In genomic region chrX:52987905-52988783, GRCm38 (mm10) we compare ENCODE assay signal across 8 mouse cellular contexts. TPM values are rescaled to one million over a fixed set of nuclear protein-coding genes. Genes with fewer than 3 reads are reported as not detected.
A peak's percentile ranks its signal among the peaks of the same experiment; 100 is the strongest.
DNase-seq lines count a peak whose midpoint lies in the region; ATAC-seq lines count a peak whose summit lies in the region.

Gene Hprt, plus strand, starts transcription at chrX:52988137.

- peak; percentile 92 for ATAC-seq in intestine, embryonic 14.5 days (replicated peaks; ENCODE audit: low FRiP score, low TSS enrichment, low read depth)

- no peaks in the 10 kb centered on the region for H3K27me3 ChIP-seq in intestine, embryonic 14.5 days (replicated peaks; ENCODE audit: control insufficient read depth, insufficient read depth, low read length)

- peak within 1 kb of the TSS; percentile 81 for H3K9ac ChIP-seq in intestine, embryonic 14.5 days (ENCODE audit: low read length)

- peak within 1 kb of the TSS; percentile 58 for H3K4me3 ChIP-seq in intestine, embryonic 14.5 days (ENCODE audit: low read depth, low read length)

- H3K36me3 ChIP-seq in intestine, embryonic 14.5 days (ENCODE audit: control insufficient read depth, insufficient read depth, low read length) = no peaks in the 10 kb centered on the region

- H3K4me2 ChIP-seq in intestine, embryonic 14.5 days (ENCODE audit: low read length) = peak within 1 kb of the TSS; percentile 52

- intact Hi-C loops in left cerebral cortex, postnatal 25 days (cut with DNase I) = no loop called here

- peaks cover 7% of the 10 kb centered on the region for H3K4me1 ChIP-seq in intestine, embryonic 14.5 days (replicated peaks; ENCODE audit: control insufficient read depth, insufficient read depth, low read length)

- DNase-seq in adrenal gland, adult 8-10 months = peak; percentile 68
- peak; percentile 88 for DNase-seq in embryo, embryonic 11 days
- DNase-seq in gastrocnemius, postnatal 25 days = peak; percentile 86
- DNase-seq in intestine, embryonic 14.5 days (ENCODE audit: low spot score) = peak; percentile 85
- peak; percentile 74 to 91 for DNase-seq in left cerebral cortex, postnatal 25 days (ENCODE audit: low spot score in 2 of 2)
- peak; percentile 82 for DNase-seq in mesoderm, embryonic 11.5 days (ENCODE audit: low read depth, low spot score)
- peak; percentile 86 for DNase-seq in right cerebral cortex, postnatal 25 days
- DNase-seq in urinary bladder, postnatal 36 days (ENCODE audit: low spot score in 2 of 2) = peak; percentile 76 to 85

- H3K27ac ChIP-seq in intestine, embryonic 14.5 days (ENCODE audit: low read depth) = peak within 1 kb of the TSS; percentile 91

- WGBS in intestine, embryonic 14.5 days = 10% methylated on average over 50 of the region's 72 CpGs

- H3K9me3 ChIP-seq in intestine, embryonic 14.5 days (ENCODE audit: control insufficient read depth, low read length) = no peaks in the 10 kb centered on the region

RNA-seq across cellular contexts. Expression of gene Hprt, which starts in this region (rescaled TPM):
- total RNA-seq in adrenal gland, adult 8-10 months (2022) = 100 to 1,000 TPM; 115 to 133 (median 123) TPM
- total RNA-seq in gastrocnemius, postnatal 25 days (2021) = 10 to 100 TPM; 19.6 to 21.2 TPM
- polyA plus RNA-seq in intestine, embryonic 14.5 days (2014; fragmentation: Nextera tagmentation; extraction: Ambion mirVana) = 220 and 223 TPM in 2 replicates
- total RNA-seq in left cerebral cortex, postnatal 25 days (2021) = 100 to 1,000 TPM; 136 to 172 TPM

Comparison
In these comparisons a context has a peak if more than half of its experiments do, and no peak if none do; other contexts are left out.
1. Peak in every context shown above with its lines: DNase-seq, ATAC-seq, H3K4me3 ChIP-seq and H3K27ac ChIP-seq.
2. RNA of gene Hprt (total RNA-seq): 136 to 172 TPM in left cerebral cortex, postnatal 25 days and 115 to 133 TPM in adrenal gland, adult 8-10 months; 19.6 to 21.2 TPM in gastrocnemius, postnatal 25 days; every median in the first group is over 4 times any median in the second.